Mouse (Mus musculus) mouse embryonic stem cell (cell line): ENCODE measurements around the gene Sptb.

Experiments
- in situ Hi-C, 2 experiments: fragments of 300-500 bp; cut with MboI; formaldehyde crosslinking; loops; 1 replicate in 1 of 2; 3 replicates in 1 of 2; pipeline ENCODE4 v1.14.3; 2019 to 2020; ENCODE audit warnings: low sequenced_read_pairs in 2 of 2, low pct_unique_long_range_greater_than_20kb in 1 of 2, mixed read lengths in 1 of 2; ENCODE audit not compliant: unreplicated experiment in 1 of 2

Gene Sptb

GRCm38 (mm10) chr12:76677068-76677467 is 33.3 kb downstream of the Sptb start:
- in situ Hi-C loops = no loop called here

GRCm38 (mm10) chr12:76676477-76676876 is 33.9 kb downstream of the Sptb start:
- in situ Hi-C loops = no loop called here

DNA sequence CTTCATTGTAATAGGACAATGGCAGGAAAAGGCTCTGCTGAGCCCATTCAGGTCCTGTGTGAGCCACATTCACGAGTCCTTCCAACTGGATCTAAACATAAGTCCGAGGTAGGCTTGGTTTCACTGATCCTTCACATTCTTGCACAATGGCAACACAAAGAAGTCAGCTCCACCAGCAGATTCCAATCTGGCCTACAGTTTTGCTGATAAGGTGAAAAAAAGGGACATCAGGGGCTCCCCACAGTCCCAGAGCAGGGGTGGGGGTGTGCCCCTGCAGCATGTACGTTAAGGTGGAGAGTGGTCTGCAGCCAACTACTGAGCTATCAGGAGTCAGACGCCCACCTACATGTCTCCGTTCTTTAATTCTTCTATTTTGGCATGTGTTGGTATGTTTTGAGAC is 35.0 kb downstream of the Sptb start:
- in situ Hi-C loops = no loop called here

DNA sequence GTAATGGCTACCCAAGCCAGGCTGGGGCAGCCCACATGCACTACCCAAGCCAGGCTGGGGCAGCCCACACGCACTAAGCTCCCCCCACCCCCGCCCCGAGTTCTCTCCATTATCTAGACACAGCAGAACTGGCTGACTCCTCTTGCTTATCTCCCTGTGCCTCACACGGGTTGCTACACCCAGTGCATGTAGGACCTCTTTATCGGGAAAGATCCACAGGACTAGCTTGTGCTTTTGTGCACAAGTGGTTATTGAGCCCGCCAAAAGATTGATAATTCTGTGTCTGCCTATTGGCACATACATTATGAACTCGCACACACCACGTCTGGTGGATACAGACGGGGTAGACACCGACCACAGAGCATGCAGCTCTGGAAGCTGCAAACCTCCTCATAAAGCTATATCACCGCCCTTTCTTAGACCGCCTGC is 36.5 kb downstream of the Sptb start:
- in situ Hi-C loops = no loop called here

DNA sequence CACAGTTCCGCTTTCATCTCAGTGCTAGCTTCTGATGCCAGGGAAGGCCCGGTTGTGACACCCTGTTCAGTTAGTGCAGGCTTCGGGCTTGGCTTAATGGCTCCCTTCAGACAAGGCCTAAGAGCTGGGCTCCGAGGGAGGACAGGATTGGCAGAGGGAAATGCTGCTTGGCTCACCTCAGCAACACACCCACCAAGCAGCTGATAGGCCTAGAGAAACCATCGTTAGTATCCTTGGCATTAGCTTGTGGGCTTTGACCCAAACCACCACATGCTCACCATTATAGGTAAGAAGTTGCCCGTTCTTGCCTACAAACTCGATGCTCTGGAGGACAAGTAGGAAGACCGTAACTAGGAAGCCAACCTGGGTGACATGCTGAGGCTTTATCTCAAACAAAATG is 38.3 kb downstream of the Sptb start:
- in situ Hi-C loops = no loop called here

DNA sequence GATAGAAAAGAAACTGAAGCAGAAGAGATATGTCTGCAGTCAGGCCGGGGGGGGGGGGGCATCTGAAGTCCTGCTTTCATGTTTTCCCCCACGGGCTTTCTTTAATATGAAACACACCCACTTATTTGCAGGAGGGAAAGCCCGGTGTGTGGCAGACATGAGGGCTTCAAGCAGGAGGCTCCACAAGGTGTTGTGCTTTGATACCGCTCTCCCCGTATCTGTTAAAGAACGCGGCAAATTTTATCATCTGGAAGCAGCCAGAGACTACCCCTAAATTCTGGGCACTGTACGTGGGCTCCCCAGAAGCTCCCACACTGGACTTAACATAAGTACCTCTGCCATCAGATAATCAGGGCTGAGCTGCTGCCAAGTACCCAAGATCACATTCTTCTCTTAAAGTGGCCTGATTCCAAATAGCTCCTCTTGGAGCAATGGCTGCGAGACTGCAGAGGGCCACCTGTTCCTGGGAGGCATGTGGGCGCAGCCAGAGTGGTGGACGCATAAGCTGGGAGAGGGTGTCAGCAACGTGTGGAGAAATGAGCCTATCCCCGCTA is 39.7 kb downstream of the Sptb start:
- in situ Hi-C loops = no loop called here

GRCm38 (mm10) chr12:76669956-76670530 is 40.3 kb downstream of the Sptb start:
- in situ Hi-C loops = no loop called here

GRCm38 (mm10) chr12:76668654-76669419 is 41.5 kb downstream of the Sptb start:
- in situ Hi-C loops = no loop called here

- in situ Hi-C loops = no loop called here
Measured at GRCm38 (mm10) chr12:76651788-76652345, 58.5 kb downstream of the Sptb start.

- in situ Hi-C loops = no loop called here
Measured at GRCm38 (mm10) chr12:76649708-76650687, 60.3 kb downstream of the Sptb start.

GRCm38 (mm10) chr12:76645222-76646110 is 64.9 kb downstream of the Sptb start:
- in situ Hi-C loops = no loop called here

DNA sequence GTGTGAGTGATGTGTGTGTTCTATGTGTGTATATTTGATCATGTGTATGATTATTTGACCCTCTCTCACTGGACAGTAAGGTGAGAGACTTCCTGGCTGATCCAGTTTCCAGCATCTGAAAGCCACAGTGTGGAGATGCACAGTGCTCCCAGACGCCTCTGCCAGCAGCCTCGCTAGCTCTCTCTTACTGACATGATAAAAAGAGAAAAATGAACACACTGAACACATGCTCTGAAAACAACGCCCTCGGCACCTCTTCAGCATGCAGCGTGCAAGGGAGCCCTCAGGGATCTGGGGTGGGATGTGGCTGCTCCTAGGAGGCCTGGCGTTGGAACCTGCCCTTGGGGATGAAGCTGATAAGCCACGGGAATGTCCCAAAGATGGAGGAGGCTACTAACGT is 66.7 kb downstream of the Sptb start:
- in situ Hi-C loops = no loop called here

DNA sequence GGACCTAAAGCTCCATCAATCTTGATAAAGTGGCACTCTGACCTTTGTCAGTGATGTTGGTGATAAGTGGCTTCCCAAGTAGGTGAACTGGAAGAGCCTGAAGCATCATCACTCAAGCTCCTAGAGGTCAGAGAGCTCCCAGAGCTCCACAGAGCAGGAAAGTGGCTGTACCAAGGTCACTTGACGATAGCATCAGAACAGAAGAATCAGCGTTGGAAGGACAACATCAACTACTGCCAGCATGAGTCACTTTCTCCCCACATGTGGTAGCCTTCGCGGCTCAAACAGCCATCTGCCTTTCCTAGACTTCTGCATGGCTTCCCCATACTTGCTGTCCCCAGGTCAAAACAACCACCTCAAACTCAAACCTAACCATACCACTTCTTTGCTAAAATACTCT is 67.7 kb downstream of the Sptb start:
- in situ Hi-C loops = no loop called here

DNA sequence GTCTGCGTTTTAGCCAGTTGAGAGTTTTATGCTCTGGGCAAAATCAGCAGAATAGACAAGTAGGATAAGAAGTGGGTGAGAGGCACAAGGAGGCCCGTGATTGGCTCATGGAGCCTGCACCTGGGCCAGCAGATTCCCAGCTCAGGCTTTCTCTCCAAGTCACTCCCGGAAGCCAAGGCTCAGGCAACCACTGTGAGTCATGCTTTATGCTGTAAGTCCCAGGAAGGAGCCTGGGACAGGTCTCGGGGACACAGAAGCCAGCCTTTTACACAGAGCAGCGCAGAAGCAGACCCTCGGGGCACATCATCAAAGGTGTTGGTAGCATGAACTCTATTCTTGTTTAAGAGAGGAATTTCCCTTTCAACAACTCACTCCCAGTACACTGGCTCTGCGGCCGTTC is 69.7 kb downstream of the Sptb start:
- in situ Hi-C loops = no loop called here

DNA sequence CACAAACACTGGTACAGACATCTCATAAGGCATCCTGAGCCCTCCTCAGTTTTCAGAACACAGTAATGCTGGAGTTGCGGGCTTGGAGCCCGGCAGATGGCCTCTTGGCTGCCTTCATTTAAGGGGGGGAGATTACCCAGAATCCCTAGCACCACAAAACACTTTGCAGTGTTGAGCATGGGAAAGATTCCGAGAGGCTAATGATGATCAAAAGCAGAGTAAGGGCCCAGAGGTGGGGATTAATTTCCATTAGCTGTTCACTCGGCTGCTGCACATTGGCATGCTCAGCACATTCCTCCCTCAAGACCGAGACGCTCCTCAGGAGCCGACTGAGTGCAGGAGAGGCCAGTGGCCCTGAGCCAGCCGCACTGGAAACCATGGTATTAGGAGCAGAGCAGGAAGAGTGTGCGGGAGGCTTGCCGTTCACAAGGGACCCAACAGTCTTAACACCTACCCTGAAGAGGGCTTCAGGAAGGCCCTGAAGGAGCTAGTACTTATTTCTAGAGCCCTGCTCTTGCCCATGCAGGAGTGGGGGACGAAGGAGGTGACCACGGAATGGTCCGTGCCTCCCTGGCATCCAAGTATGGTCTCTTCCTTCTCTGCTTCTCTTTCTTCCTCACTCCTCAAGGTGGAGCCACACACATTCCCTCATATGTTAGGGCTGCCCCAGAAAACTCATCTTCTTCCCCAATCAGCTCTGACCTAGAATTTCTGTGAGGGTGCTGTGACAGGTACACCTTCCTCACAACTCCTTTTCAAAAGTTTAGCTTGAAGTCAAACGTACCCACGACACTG is 75.3 kb downstream of the Sptb start:
- in situ Hi-C loops = no loop called here

- in situ Hi-C loops = no loop called here
Measured at GRCm38 (mm10) chr12:76623374-76623773, 87.0 kb downstream of the Sptb start.

GRCm38 (mm10) chr12:76619847-76620246 is 90.5 kb downstream of the Sptb start:
- in situ Hi-C loops = no loop called here
